Mouse (Mus musculus) forebrain, embryonic 16.5 days (tissue): ENCODE measurements around the gene Chst8. TPM values are rescaled to one million over a fixed set of nuclear protein-coding genes. Genes with fewer than 3 reads are reported as not detected.
A peak's percentile ranks its signal among the peaks of the same experiment; 100 is the strongest.

Experiments
- ATAC-seq: fragments of 200-750 bp; cut with Nextera tagmentation; 2 replicates; pipeline ENCODE4 v1.8.0; 2017; ENCODE audit warnings: mild to moderate bottlenecking, moderate library complexity
- H3K27ac ChIP-seq: fragments of 300-500 bp; sonication (generic); 2 replicates; pipeline ENCODE4 v1.5.1; 2014; ENCODE audit warnings: low read length, control low read depth
- H3K27me3 ChIP-seq: fragments of 300-500 bp; sonication (generic); replicated peaks from 2 replicates; pipeline ENCODE4 v1.6.1; 2014; ENCODE audit warnings: low read length; ENCODE audit not compliant: control insufficient read depth, insufficient read depth
- H3K36me3 ChIP-seq: fragments of 300-500 bp; sonication (generic); 2 replicates; pipeline ENCODE4 v1.6.1; 2014; ENCODE audit not compliant: control insufficient read depth, insufficient read depth
- H3K4me1 ChIP-seq: fragments of 300-500 bp; sonication (generic); replicated peaks from 2 replicates; pipeline ENCODE4 v1.6.1; 2014; ENCODE audit warnings: low read length; ENCODE audit not compliant: control insufficient read depth, insufficient read depth
- H3K4me2 ChIP-seq: fragments of 300-500 bp; sonication (generic); 2 replicates; pipeline ENCODE4 v1.6.1; 2014; ENCODE audit warnings: mild to moderate bottlenecking, low read length, control low read depth
- H3K4me3 ChIP-seq: fragments of 300-500 bp; sonication (generic); replicated peaks from 2 replicates; pipeline ENCODE4 v1.5.1; 2014; ENCODE audit warnings: mild to moderate bottlenecking, low read length, control low read depth
- H3K9ac ChIP-seq: fragments of 300-500 bp; sonication (generic); replicated peaks from 2 replicates; pipeline ENCODE4 v1.6.1; 2014; ENCODE audit warnings: low read depth, low read length, control low read depth
- H3K9me3 ChIP-seq: fragments of 300-500 bp; sonication (generic); 2 replicates; pipeline ENCODE4 v1.6.1; 2016; ENCODE audit warnings: low read length; ENCODE audit not compliant: control insufficient read depth
- WGBS: fragments of 180-500 bp; shearing (Covaris S2); extraction: QIAGEN DNeasy Blood & Tissue Kit; methylation state at CpG from one replicate; pipeline ENCODE4 v1.1.7; 2014; 5-methylcytosine and 5-hydroxymethylcytosine counted together
- polyA plus RNA-seq: library from polyadenylated mRNA; unstranded; fragments of >200 nt; fragmentation: Nextera tagmentation; extraction: Ambion mirVana; gene quantifications from 2 replicates; pipeline ENCODE4 v1.2.1, GENCODE M21; 2015

Chst8 gene
- polyA plus RNA-seq, 1 experiment from 2014 or later: 12.0 TPM

GRCm38 (mm10) chr7:34838231-34838630 is 25.7 kb upstream of the Chst8 start:
- no peak for ATAC-seq
- no peak overlapping the region for H3K4me2 ChIP-seq
- H3K4me3 ChIP-seq: no peak overlapping the region
- no peaks in the 10 kb centered on the region for H3K9me3 ChIP-seq
- H3K36me3 ChIP-seq: no peaks in the 10 kb centered on the region
- no peak overlapping the region for H3K27ac ChIP-seq
- 91% methylated on average over 4 of the region's 4 CpGs for WGBS
- H3K4me1 ChIP-seq: no peaks in the 10 kb centered on the region
- no peak overlapping the region for H3K9ac ChIP-seq
- H3K27me3 ChIP-seq: no peaks in the 10 kb centered on the region

- no peak for ATAC-seq
- 44% methylated on average over 3 of the region's 3 CpGs for WGBS
- Histone ChIP-seq H3K9ac (no peak overlapping the region), H3K27ac (no peak overlapping the region), H3K4me3 (no peak overlapping the region), H3K9me3 (0 out of 2 replicates have a peak, but pooled peaks cover 2% of the 10 kb centered on the region), H3K4me2 (no peak overlapping the region), H3K27me3 (no peaks in the 10 kb centered on the region), H3K36me3 (no peaks in the 10 kb centered on the region), H3K4me1 (no peaks in the 10 kb centered on the region)
Measured at GRCm38 (mm10) chr7:34826255-34826909, 13.9 kb upstream of the Chst8 start.

- Histone ChIP-seq H3K36me3 (no peaks in the 10 kb centered on the region), H3K4me1 (peaks cover 5% of the 10 kb centered on the region; the same call in 1 of the 2 replicates), H3K27ac (no peak overlapping the region), H3K27me3 (no peaks in the 10 kb centered on the region), H3K9ac (no peak overlapping the region), H3K4me3 (no peak overlapping the region), H3K4me2 (no peak overlapping the region), H3K9me3 (no peaks in the 10 kb centered on the region)
- no peak for ATAC-seq
- WGBS: 85% methylated on average over 9 of the region's 9 CpGs
Measured at GRCm38 (mm10) chr7:34821587-34821986, 9.1 kb upstream of the Chst8 start.

GRCm38 (mm10) chr7:34820554-34820953 is 8.0 kb upstream of the Chst8 start:
- no peak overlapping the region for H3K27ac ChIP-seq
- ATAC-seq: no peak
- H3K4me3 ChIP-seq: no peak overlapping the region
- H3K4me1 ChIP-seq: peaks cover 5% of the 10 kb centered on the region; the same call in 1 of the 2 replicates
- H3K4me2 ChIP-seq: no peak overlapping the region
- no peaks in the 10 kb centered on the region for H3K36me3 ChIP-seq
- H3K27me3 ChIP-seq: no peaks in the 10 kb centered on the region
- WGBS: 42% methylated on average over 6 of the region's 6 CpGs
- H3K9me3 ChIP-seq: no peaks in the 10 kb centered on the region; the same call in 1 of the 2 replicates
- no peak overlapping the region for H3K9ac ChIP-seq

GRCm38 (mm10) chr7:34819796-34820195 is 7.3 kb upstream of the Chst8 start:
- H3K36me3 ChIP-seq: no peaks in the 10 kb centered on the region
- H3K27ac ChIP-seq: no peak overlapping the region
- no peaks in the 10 kb centered on the region; the same call in 1 of the 2 replicates for H3K9me3 ChIP-seq
- no peak overlapping the region for H3K9ac ChIP-seq
- ATAC-seq: no peak
- 82% methylated on average over 18 of the region's 18 CpGs for WGBS
- no peak overlapping the region for H3K4me2 ChIP-seq
- no peaks in the 10 kb centered on the region for H3K27me3 ChIP-seq
- peaks cover 5% of the 10 kb centered on the region; the same call in 1 of the 2 replicates for H3K4me1 ChIP-seq
- no peak overlapping the region for H3K4me3 ChIP-seq

GRCm38 (mm10) chr7:34818660-34819059 is 6.1 kb upstream of the Chst8 start:
- Histone ChIP-seq H3K27me3 (peaks cover 2% of the 10 kb centered on the region; the same call in 1 of the 2 replicates), H3K27ac (no peak overlapping the region), H3K4me3 (no peak overlapping the region), H3K4me1 (peaks cover 5% of the 10 kb centered on the region; the same call in 1 of the 2 replicates), H3K36me3 (no peaks in the 10 kb centered on the region), H3K4me2 (no peak overlapping the region), H3K9me3 (no peaks in the 10 kb centered on the region; the same call in 1 of the 2 replicates), H3K9ac (no peak overlapping the region)
- ATAC-seq: peak; percentile 66; the same call in 1 of the 2 replicates
- 29% methylated on average over 5 of the region's 5 CpGs for WGBS

GRCm38 (mm10) chr7:34816981-34817380 is 4.5 kb upstream of the Chst8 start:
- Histone ChIP-seq H3K4me2 (no peak overlapping the region), H3K27ac (no peak overlapping the region), H3K9ac (no peak overlapping the region), H3K36me3 (no peaks in the 10 kb centered on the region), H3K4me3 (no peak overlapping the region), H3K9me3 (no peaks in the 10 kb centered on the region; the same call in 1 of the 2 replicates), H3K27me3 (peaks cover 13% of the 10 kb centered on the region), H3K4me1 (peaks cover 14% of the 10 kb centered on the region)
- no peak for ATAC-seq
- WGBS: 82% methylated on average over 7 of the region's 7 CpGs

GRCm38 (mm10) chr7:34814801-34815200 is 2.3 kb upstream of the Chst8 start:
- Histone ChIP-seq H3K9ac (no peak overlapping the region), H3K4me2 (no peak overlapping the region), H3K27me3 (peaks cover 28% of the 10 kb centered on the region), H3K9me3 (no peaks in the 10 kb centered on the region; the same call in 1 of the 2 replicates), H3K4me3 (no peak overlapping the region), H3K27ac (no peak overlapping the region), H3K36me3 (no peaks in the 10 kb centered on the region), H3K4me1 (peaks cover 26% of the 10 kb centered on the region)
- 88% methylated on average over 3 of the region's 3 CpGs for WGBS
- ATAC-seq: no peak

GRCm38 (mm10) chr7:34811531-34812526 is 682 bp downstream of the Chst8 start:
- under 1% methylated on average over 66 of the region's 66 CpGs for WGBS
- H3K36me3 ChIP-seq: no peaks in the 10 kb centered on the region
- no peaks in the 10 kb centered on the region; the same call in 1 of the 2 replicates for H3K9me3 ChIP-seq
- H3K9ac ChIP-seq: peak overlapping the region; percentile 67
- peak overlapping the region; percentile 90 for H3K4me2 ChIP-seq
- peaks cover 24% of the 10 kb centered on the region for H3K4me1 ChIP-seq
- peak; percentile 30 for ATAC-seq
- H3K4me3 ChIP-seq: peak overlapping the region; percentile 65
- H3K27ac ChIP-seq: no peak overlapping the region
- H3K27me3 ChIP-seq: peaks cover 42% of the 10 kb centered on the region
